Mouse (Mus musculus): ENCODE data around the gene Vmn2r83. TPM values are rescaled to one million over a fixed set of nuclear protein-coding genes. Genes with fewer than 3 reads are reported as not detected.

Vmn2r83 gene
- polyA plus RNA-seq, 1 experiment = not detected

- Histone ChIP-seq H3K36me3 (ENCODE audit: control insufficient read depth, insufficient read depth, low read length) (peaks cover 9% of the 10 kb centered on the region), H3K27ac (ENCODE audit: control insufficient read depth, insufficient read depth, low read length) (no peak overlapping the region), H3K4me1 (replicated peaks; ENCODE audit: control insufficient read depth, insufficient read depth, low read length) (peaks cover 6% of the 10 kb centered on the region), H3K4me3 (ENCODE audit: control insufficient read depth, insufficient read depth, low read length) (no peak overlapping the region), H3K27me3 (ENCODE audit: control insufficient read depth, insufficient read depth, low read length) (no peaks in the 10 kb centered on the region)
- 97% methylated on average over 11 of the region's 11 CpGs for WGBS
- TF ChIP-seq POLR2A (IDR thresholded peaks at IDR 0.05; ENCODE audit: control insufficient read depth, extremely low read depth, insufficient read depth, low read length, poor library complexity) (no peak), CTCF (IDR thresholded peaks at IDR 0.05; ENCODE audit: borderline replicate concordance, control insufficient read depth, extremely low read depth, insufficient read depth, low read length, poor library complexity) (no peak)
- no peak for DNase-seq
Measured at GRCm38 (mm10) chr10:79540746-79541145, 72.2 kb downstream of the Vmn2r83 start.

DNA sequence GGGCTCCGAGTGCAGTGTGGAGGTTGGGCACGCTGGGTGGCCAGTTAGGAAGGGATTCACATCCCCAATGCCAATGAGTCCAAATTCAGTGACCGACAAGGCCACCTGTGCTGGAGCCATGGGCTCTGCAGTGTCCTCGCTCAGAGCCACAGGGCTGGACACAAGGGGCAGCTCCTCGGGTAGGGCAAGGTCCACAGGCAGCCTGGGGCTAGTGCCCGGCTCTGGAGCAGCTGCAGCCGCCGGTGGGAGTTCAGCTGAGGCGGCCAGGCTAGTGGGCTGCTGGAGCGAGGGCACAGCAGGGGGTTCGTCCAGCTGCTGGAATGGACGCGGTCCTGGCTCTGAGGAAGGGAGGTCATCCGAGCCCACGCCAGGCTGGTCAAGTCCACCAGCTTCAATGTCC, 73.0 kb downstream of the Vmn2r83 start:
- H3K36me3 ChIP-seq (ENCODE audit: control insufficient read depth, insufficient read depth, low read length) = peaks cover 9% of the 10 kb centered on the region
- H3K4me3 ChIP-seq (ENCODE audit: control insufficient read depth, insufficient read depth, low read length) = no peak overlapping the region
- no peak for DNase-seq
- no peak overlapping the region for H3K27ac ChIP-seq (ENCODE audit: control insufficient read depth, insufficient read depth, low read length)
- 97% methylated on average over 15 of the region's 15 CpGs for WGBS
- H3K27me3 ChIP-seq (ENCODE audit: control insufficient read depth, insufficient read depth, low read length) = no peaks in the 10 kb centered on the region
- peaks cover 6% of the 10 kb centered on the region for H3K4me1 ChIP-seq (replicated peaks; ENCODE audit: control insufficient read depth, insufficient read depth, low read length)
- TF ChIP-seq CTCF (IDR thresholded peaks at IDR 0.05; ENCODE audit: borderline replicate concordance, control insufficient read depth, extremely low read depth, insufficient read depth, low read length, poor library complexity) = no peak
- TF ChIP-seq POLR2A (IDR thresholded peaks at IDR 0.05; ENCODE audit: control insufficient read depth, extremely low read depth, insufficient read depth, low read length, poor library complexity) = no peak

- no peak for DNase-seq
- no peak overlapping the region for H3K4me3 ChIP-seq (ENCODE audit: control insufficient read depth, insufficient read depth, low read length)
- 98% methylated on average over 11 of the region's 11 CpGs for WGBS
Measured at GRCm38 (mm10) chr10:79542171-79542570, 73.6 kb downstream of the Vmn2r83 start.

More at GRCm38 (mm10) chr10:79542171-79542570, 73.6 kb downstream of the Vmn2r83 start:
- TF ChIP-seq POLR2A (IDR thresholded peaks at IDR 0.05; ENCODE audit: control insufficient read depth, extremely low read depth, insufficient read depth, low read length, poor library complexity) (no peak), CTCF (IDR thresholded peaks at IDR 0.05; ENCODE audit: borderline replicate concordance, control insufficient read depth, extremely low read depth, insufficient read depth, low read length, poor library complexity) (no peak)
- Histone ChIP-seq H3K4me1 (replicated peaks; ENCODE audit: control insufficient read depth, insufficient read depth, low read length) (peaks cover 6% of the 10 kb centered on the region), H3K27me3 (ENCODE audit: control insufficient read depth, insufficient read depth, low read length) (no peaks in the 10 kb centered on the region), H3K27ac (ENCODE audit: control insufficient read depth, insufficient read depth, low read length) (no peak overlapping the region), H3K36me3 (ENCODE audit: control insufficient read depth, insufficient read depth, low read length) (peaks cover 12% of the 10 kb centered on the region)

Other genes starting within 250 kb of the Vmn2r83 start
- gene Vmn2r81, start 221.0 kb upstream of the Vmn2r83 start, polyA plus RNA-seq (2012; rRNA removed) = not detected in 2 replicates
- not detected in 2 replicates for gene Vmn2r82, start 112.2 kb upstream of the Vmn2r83 start, polyA plus RNA-seq (2012; rRNA removed)
- gene Plpp2, start 65.1 kb downstream of the Vmn2r83 start, polyA plus RNA-seq (2012; rRNA removed) = 7.5 and 8.7 TPM in 2 replicates
- gene Mier2, start 86.5 kb downstream of the Vmn2r83 start, polyA plus RNA-seq (2012; rRNA removed) = 214 and 215 TPM in 2 replicates
- not detected in 2 replicates for gene Theg, start 118.6 kb downstream of the Vmn2r83 start, polyA plus RNA-seq (2012; rRNA removed)
- 0.05 TPM in 1 of 2 replicates, not detected in the other for gene C2cd4c, start 145.3 kb downstream of the Vmn2r83 start, polyA plus RNA-seq (2012; rRNA removed)
- gene Shc2, start 169.2 kb downstream of the Vmn2r83 start, polyA plus RNA-seq (2012; rRNA removed) = 1.2 TPM in 2 replicates
- 0.18 and 0.23 TPM in 2 replicates for gene Odf3l2, start 177.0 kb downstream of the Vmn2r83 start, polyA plus RNA-seq (2012; rRNA removed)
- gene Madcam1, start 195.8 kb downstream of the Vmn2r83 start, polyA plus RNA-seq (2012; rRNA removed) = 2.9 and 4.0 TPM in 2 replicates
- gene Tpgs1, start 200.6 kb downstream of the Vmn2r83 start, polyA plus RNA-seq (2012; rRNA removed) = 92.1 and 92.3 TPM in 2 replicates
- 309 and 321 TPM in 2 replicates for gene Cdc34, start 213.5 kb downstream of the Vmn2r83 start, polyA plus RNA-seq (2012; rRNA removed)
- gene Gzmm, start 220.3 kb downstream of the Vmn2r83 start, polyA plus RNA-seq (2012; rRNA removed) = 0.57 and 1.2 TPM in 2 replicates
- 345 and 396 TPM in 2 replicates for gene Bsg, start 235.8 kb downstream of the Vmn2r83 start, polyA plus RNA-seq (2012; rRNA removed)
- 3.1 and 4.7 TPM in 2 replicates for gene Hcn2, start 247.9 kb downstream of the Vmn2r83 start, polyA plus RNA-seq (2012; rRNA removed)